ENCODE assay signal across 15 mouse cellular contexts in the genomic region with DNA sequence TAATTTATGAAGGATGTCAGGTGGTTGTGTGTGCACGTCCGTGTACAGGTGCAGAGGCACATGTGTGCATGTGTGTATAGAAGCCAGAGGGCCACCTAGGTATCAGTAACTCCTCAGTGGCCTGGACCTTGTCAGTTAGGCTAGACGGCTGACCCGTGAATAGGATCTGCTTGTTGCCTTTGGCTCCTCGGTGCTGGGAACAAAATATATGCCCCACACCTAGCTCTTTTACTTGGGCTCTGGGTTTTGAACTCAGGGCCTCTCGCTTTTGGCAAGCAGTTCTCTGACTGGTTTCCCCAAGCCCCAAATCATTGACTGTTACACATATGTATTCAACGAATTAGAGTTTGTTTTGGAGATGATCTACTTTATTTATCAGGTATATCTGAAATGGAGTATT.
"Had no signal": no experiment of that assay in that cellular context is flagged by ENCODE, and none has a peak within 500 bp of the region (broad histone marks: within the 10 kb centered on the region; RNA-seq: fewer than 3 reads in every experiment).

No protein-coding gene starts in this region.

- H3K36me3 ChIP-seq: limb, embryonic 12.5 days; limb, embryonic 15.5 days; lung, embryonic 15.5 days; midbrain, embryonic 13.5 days had no signal

- ATAC-seq: intestine, embryonic 16.5 days; midbrain, embryonic 13.5 days had no signal

- H3K4me3 ChIP-seq: limb, embryonic 12.5 days; limb, embryonic 15.5 days; lung, embryonic 15.5 days; midbrain, embryonic 13.5 days had no signal

- H3K9ac ChIP-seq: limb, embryonic 12.5 days; limb, embryonic 15.5 days; lung, embryonic 15.5 days; midbrain, embryonic 13.5 days had no signal

- H3K27ac ChIP-seq: limb, embryonic 12.5 days; limb, embryonic 15.5 days; lung, embryonic 15.5 days; midbrain, embryonic 13.5 days had no signal

- DNase-seq: kidney, adult 18-20 months; kidney, adult 9 months; kidney, postnatal 14 days; kidney, postnatal 4 days; left cerebral cortex, postnatal 4 days; lung, adult 18-20 months; lung, postnatal 10 days; lung, postnatal 36 days; thymus, adult 18-20 months; thymus, postnatal 36 days had no signal

- H3K9me3 ChIP-seq: limb, embryonic 12.5 days; limb, embryonic 15.5 days; lung, embryonic 15.5 days; midbrain, embryonic 13.5 days had no signal

- H3K27me3 ChIP-seq: lung, embryonic 15.5 days had no signal

- H3K4me2 ChIP-seq: limb, embryonic 15.5 days; lung, embryonic 15.5 days had no signal
